Mouse (Mus musculus) intestine, embryonic 16.5 days (tissue): ENCODE measurements around the gene Dram1. TPM values are rescaled to one million over a fixed set of nuclear protein-coding genes. Genes with fewer than 3 reads are reported as not detected.

Experiments
- ATAC-seq: fragments of 200-750 bp; cut with Nextera tagmentation; 2 replicates; pipeline ENCODE4 v1.8.0; 2017; ENCODE audit warnings: moderate TSS enrichment, moderate library complexity
- H3K27ac ChIP-seq: fragments of 300-500 bp; sonication (generic); 2 replicates; pipeline ENCODE4 v1.5.1; 2014; ENCODE audit warnings: mild to moderate bottlenecking, low read length
- H3K27me3 ChIP-seq: fragments of 300-500 bp; sonication (generic); replicated peaks from 2 replicates; pipeline ENCODE4 v1.6.1; 2014; ENCODE audit warnings: low read length, control low read depth, mixed read lengths; ENCODE audit not compliant: control insufficient read depth, insufficient read depth
- H3K36me3 ChIP-seq: fragments of 300-500 bp; sonication (generic); 2 replicates; pipeline ENCODE4 v1.6.1; 2014; ENCODE audit warnings: low read length, control low read depth; ENCODE audit not compliant: control insufficient read depth, insufficient read depth
- H3K4me1 ChIP-seq: fragments of 300-500 bp; sonication (generic); 2 replicates; pipeline ENCODE4 v1.6.1; 2014; ENCODE audit warnings: low read length, control low read depth, mixed read lengths; ENCODE audit not compliant: control insufficient read depth, insufficient read depth
- H3K4me2 ChIP-seq: fragments of 300-500 bp; sonication (generic); 2 replicates; pipeline ENCODE4 v1.6.1; 2014; ENCODE audit warnings: low read depth, low read length, control low read depth
- H3K4me3 ChIP-seq: fragments of 300-500 bp; sonication (generic); 2 replicates; pipeline ENCODE4 v1.5.1; 2014; ENCODE audit warnings: mild to moderate bottlenecking, low read length
- H3K9ac ChIP-seq: fragments of 300-500 bp; sonication (generic); 2 replicates; pipeline ENCODE4 v1.6.1; 2014; ENCODE audit warnings: low read depth, low read length
- H3K9me3 ChIP-seq: fragments of 300-500 bp; sonication (generic); 2 replicates; pipeline ENCODE4 v1.6.1; 2016; ENCODE audit warnings: low read length, control low read depth; ENCODE audit not compliant: control insufficient read depth
- WGBS: fragments of 180-500 bp; shearing (Covaris S2); extraction: QIAGEN DNeasy Blood & Tissue Kit; methylation state at CpG from one replicate; pipeline ENCODE4 v1.1.7; 2014; 5-methylcytosine and 5-hydroxymethylcytosine counted together
- polyA plus RNA-seq: library from polyadenylated mRNA; unstranded; fragments of >200 nt; fragmentation: Nextera tagmentation; extraction: Ambion mirVana; gene quantifications from 2 replicates; pipeline ENCODE4 v1.2.1, GENCODE M21; 2015

Dram1 gene
- polyA plus RNA-seq, 1 experiment from 2014 or later: 3.5 TPM

DNA sequence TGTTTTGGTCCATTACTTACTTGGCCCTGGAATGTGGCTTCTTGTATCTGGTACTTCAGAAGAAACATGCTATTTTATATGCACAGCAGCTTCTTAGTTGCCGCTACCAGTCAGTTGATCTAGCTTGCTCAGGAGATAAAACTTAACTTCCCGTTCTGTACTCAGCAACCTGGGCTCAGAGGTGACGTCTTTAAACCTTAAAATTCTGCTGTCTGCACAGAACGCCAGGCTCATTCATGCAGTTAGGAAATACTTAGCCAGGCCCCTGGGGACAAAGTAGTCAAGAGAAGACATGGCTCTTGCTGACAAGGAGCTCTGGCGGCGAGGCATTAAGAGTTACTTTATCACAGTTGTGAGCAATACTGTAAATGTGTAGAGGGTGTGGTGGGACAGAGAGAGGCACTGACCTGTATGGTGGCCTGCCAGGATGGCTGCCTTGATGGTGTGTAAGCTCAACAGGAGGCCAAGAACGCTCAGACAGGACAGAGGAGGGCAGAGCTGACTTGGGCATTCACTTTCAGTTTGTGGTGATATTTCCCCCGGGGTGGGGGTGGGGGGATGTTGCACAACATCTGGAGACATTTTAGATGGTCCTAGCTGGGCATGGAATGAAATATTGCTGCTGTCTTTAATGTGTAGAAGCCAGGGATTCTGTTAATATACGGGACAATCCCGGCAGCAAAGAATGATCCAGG is 11.4 kb upstream of the Dram1 start:
- H3K27ac ChIP-seq: no peak overlapping the region
- peak; percentile 10; the same call in 1 of the 2 replicates for ATAC-seq
- H3K4me2 ChIP-seq: no peak overlapping the region
- WGBS: 55% methylated on average over 10 of the region's 10 CpGs
- H3K27me3 ChIP-seq: no peaks in the 10 kb centered on the region
- peaks cover 2% of the 10 kb centered on the region; the same call in 1 of the 2 replicates for H3K36me3 ChIP-seq
- no peak overlapping the region for H3K9ac ChIP-seq
- H3K4me1 ChIP-seq: peaks cover 14% of the 10 kb centered on the region
- no peak overlapping the region for H3K4me3 ChIP-seq
- no peaks in the 10 kb centered on the region for H3K9me3 ChIP-seq

DNA sequence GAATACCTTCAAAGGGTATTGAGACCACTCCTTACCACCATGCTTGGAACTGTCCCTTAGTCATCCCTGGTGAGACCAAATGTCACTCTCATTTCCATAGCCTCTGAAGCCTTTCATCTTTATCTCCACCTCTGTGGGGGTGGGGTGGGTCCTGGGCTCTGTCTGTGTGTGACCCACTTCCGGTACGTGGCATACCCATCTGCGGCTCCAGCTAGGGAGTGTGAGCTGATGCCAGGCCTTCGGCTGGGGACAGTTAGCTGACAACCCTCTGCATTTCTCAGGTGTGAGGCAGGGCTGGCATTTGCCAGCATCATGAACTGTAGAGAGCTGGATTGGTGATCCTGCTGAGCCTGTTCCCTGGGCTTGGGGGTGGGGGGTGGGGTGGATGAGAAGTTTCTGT is 10.7 kb upstream of the Dram1 start:
- 32% methylated on average over 4 of the region's 4 CpGs for WGBS
- peak; percentile 59 for ATAC-seq
- H3K27ac ChIP-seq: no peak overlapping the region
- no peak overlapping the region for H3K4me2 ChIP-seq
- no peaks in the 10 kb centered on the region for H3K27me3 ChIP-seq
- no peak overlapping the region for H3K9ac ChIP-seq
- H3K4me3 ChIP-seq: no peak overlapping the region
- peaks cover 14% of the 10 kb centered on the region for H3K4me1 ChIP-seq
- no peaks in the 10 kb centered on the region for H3K9me3 ChIP-seq
- H3K36me3 ChIP-seq: peaks cover 2% of the 10 kb centered on the region; the same call in 1 of the 2 replicates

DNA sequence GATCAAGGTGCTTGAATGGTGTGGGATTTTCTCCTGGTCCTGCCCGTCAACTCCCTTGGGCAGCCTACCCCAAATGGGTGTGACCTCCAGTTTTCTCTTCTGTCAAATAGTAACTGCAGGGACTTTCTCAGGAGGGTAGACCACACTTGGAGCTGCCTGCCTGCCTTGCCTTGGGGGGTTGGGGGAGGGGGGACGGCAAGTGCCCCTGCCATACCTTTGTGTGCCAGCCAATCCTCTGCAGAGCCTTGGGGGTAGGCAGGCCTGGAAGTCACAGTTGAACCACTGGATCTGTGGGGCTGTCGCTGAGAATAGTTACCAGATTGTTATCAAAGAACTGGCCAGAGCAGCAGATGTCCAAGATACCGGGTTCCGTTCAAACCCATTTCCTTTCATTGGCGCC is 7.4 kb upstream of the Dram1 start:
- Histone ChIP-seq H3K9me3 (no peaks in the 10 kb centered on the region), H3K4me3 (no peak overlapping the region), H3K4me1 (peaks cover 27% of the 10 kb centered on the region), H3K4me2 (no peak overlapping the region), H3K27ac (no peak overlapping the region), H3K36me3 (no peaks in the 10 kb centered on the region), H3K9ac (no peak overlapping the region), H3K27me3 (no peaks in the 10 kb centered on the region)
- no peak for ATAC-seq
- WGBS: 81% methylated on average over 6 of the region's 6 CpGs

GRCm38 (mm10) chr10:88385758-88386157 is 6.9 kb upstream of the Dram1 start:
- H3K27me3 ChIP-seq: no peaks in the 10 kb centered on the region
- no peaks in the 10 kb centered on the region for H3K36me3 ChIP-seq
- peak; percentile 19; the same call in 1 of the 2 replicates for ATAC-seq
- no peak overlapping the region for H3K4me2 ChIP-seq
- no peak overlapping the region for H3K4me3 ChIP-seq
- no peaks in the 10 kb centered on the region for H3K9me3 ChIP-seq
- no peak overlapping the region for H3K9ac ChIP-seq
- WGBS: 63% methylated on average over 6 of the region's 6 CpGs
- H3K27ac ChIP-seq: no peak overlapping the region
- peaks cover 31% of the 10 kb centered on the region for H3K4me1 ChIP-seq

- Histone ChIP-seq H3K27ac (no peak overlapping the region), H3K9ac (no peak overlapping the region), H3K36me3 (no peaks in the 10 kb centered on the region), H3K9me3 (no peaks in the 10 kb centered on the region), H3K4me1 (peaks cover 31% of the 10 kb centered on the region), H3K27me3 (no peaks in the 10 kb centered on the region), H3K4me3 (no peak overlapping the region), H3K4me2 (no peak overlapping the region)
- WGBS: 89% methylated on average over 11 of the region's 11 CpGs
- ATAC-seq: no peak
Observed at GRCm38 (mm10) chr10:88385290-88385689, 6.4 kb upstream of the Dram1 start.

GRCm38 (mm10) chr10:88384081-88384480 is 5.2 kb upstream of the Dram1 start:
- H3K9ac ChIP-seq: no peak overlapping the region
- no peak overlapping the region for H3K4me2 ChIP-seq
- no peaks in the 10 kb centered on the region for H3K9me3 ChIP-seq
- no peak for ATAC-seq
- H3K4me1 ChIP-seq: peaks cover 29% of the 10 kb centered on the region
- H3K27ac ChIP-seq: no peak overlapping the region
- H3K4me3 ChIP-seq: no peak overlapping the region
- no peaks in the 10 kb centered on the region for H3K36me3 ChIP-seq
- WGBS: 47% methylated on average over 5 of the region's 5 CpGs
- no peaks in the 10 kb centered on the region for H3K27me3 ChIP-seq

- Histone ChIP-seq H3K4me2 (no peak overlapping the region), H3K9me3 (no peaks in the 10 kb centered on the region), H3K27me3 (no peaks in the 10 kb centered on the region), H3K4me1 (peaks cover 29% of the 10 kb centered on the region), H3K36me3 (no peaks in the 10 kb centered on the region), H3K27ac (no peak overlapping the region), H3K9ac (no peak overlapping the region), H3K4me3 (no peak overlapping the region)
- ATAC-seq: no peak
- WGBS: 65% methylated on average over 4 of the region's 4 CpGs
Observed at GRCm38 (mm10) chr10:88383479-88383878, 4.6 kb upstream of the Dram1 start.

DNA sequence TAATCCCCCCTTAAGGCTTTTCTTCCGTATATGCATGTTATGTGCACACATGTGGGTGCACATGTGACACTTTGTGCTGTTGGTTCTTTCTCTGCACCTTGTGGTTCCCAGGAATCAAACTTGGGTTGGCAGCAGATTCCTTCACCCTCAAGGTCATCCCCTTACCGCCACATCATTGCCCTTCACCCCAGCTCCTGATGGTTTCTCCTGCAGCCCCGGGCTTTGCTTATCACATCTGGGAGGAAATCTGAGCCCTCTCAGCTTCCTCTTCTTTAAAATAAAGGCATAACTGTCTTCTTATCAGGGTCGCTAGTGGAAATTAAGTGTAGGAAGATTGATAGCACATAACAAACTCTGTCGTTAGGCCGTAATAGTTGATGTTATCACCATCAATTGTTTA is 3.1 kb upstream of the Dram1 start:
- no peaks in the 10 kb centered on the region for H3K9me3 ChIP-seq
- 46% methylated on average over 6 of the region's 6 CpGs for WGBS
- no peaks in the 10 kb centered on the region for H3K36me3 ChIP-seq
- no peak overlapping the region for H3K4me3 ChIP-seq
- no peak overlapping the region for H3K27ac ChIP-seq
- no peaks in the 10 kb centered on the region for H3K27me3 ChIP-seq
- no peak overlapping the region for H3K9ac ChIP-seq
- H3K4me1 ChIP-seq: peaks cover 29% of the 10 kb centered on the region
- no peak overlapping the region for H3K4me2 ChIP-seq
- no peak for ATAC-seq

- Histone ChIP-seq H3K4me3 (no peak overlapping the region), H3K27me3 (no peaks in the 10 kb centered on the region), H3K4me1 (peaks cover 28% of the 10 kb centered on the region), H3K9ac (peak overlapping the region; percentile 84; the same call in 1 of the 2 replicates), H3K36me3 (no peaks in the 10 kb centered on the region), H3K9me3 (no peaks in the 10 kb centered on the region), H3K4me2 (no peak overlapping the region), H3K27ac (no peak overlapping the region; the same call in 1 of the 2 replicates)
- WGBS: 84% methylated on average over 4 of the region's 4 CpGs
- no peak for ATAC-seq
Observed at GRCm38 (mm10) chr10:88381286-88381685, 2.4 kb upstream of the Dram1 start.
